Mouse (Mus musculus) midbrain, embryonic 13.5 days (tissue): ENCODE measurements around the gene Gm14190. TPM values are rescaled to one million over a fixed set of nuclear protein-coding genes. Genes with fewer than 3 reads are reported as not detected.
"Not testable (repeated sequence)": the region's sequence is repeated elsewhere in the genome, so short reads cannot be mapped to it uniquely, and the experiment has no call there.

ENCODE experiments used
- ATAC-seq: fragments of 200-750 bp; cut with Nextera tagmentation; 2 replicates; pipeline ENCODE4 v1.8.0; 2017; ENCODE audit warnings: mild to moderate bottlenecking, moderate TSS enrichment, moderate library complexity
- H3K27ac ChIP-seq: fragments of 300-500 bp; sonication (generic); 2 replicates; pipeline ENCODE4 v1.5.1; 2015; ENCODE audit warnings: inconsistent platforms, mild to moderate bottlenecking, moderate library complexity
- H3K27me3 ChIP-seq: fragments of 300-500 bp; sonication (generic); 2 replicates; pipeline ENCODE4 v1.6.1; 2015; ENCODE audit warnings: mild to moderate bottlenecking, inconsistent platforms
- H3K36me3 ChIP-seq: fragments of 300-500 bp; sonication (generic); 2 replicates; pipeline ENCODE4 v1.6.1; 2015; ENCODE audit warnings: mild to moderate bottlenecking, inconsistent platforms
- H3K4me1 ChIP-seq: fragments of 300-500 bp; sonication (generic); replicated peaks from 2 replicates; pipeline ENCODE4 v1.6.1; 2015; ENCODE audit warnings: inconsistent platforms
- H3K4me2 ChIP-seq: fragments of 300-500 bp; sonication (generic); replicated peaks from 2 replicates; pipeline ENCODE4 v1.6.1; 2015; ENCODE audit warnings: moderate library complexity, mild to moderate bottlenecking, inconsistent platforms
- H3K4me3 ChIP-seq: fragments of 300-500 bp; sonication (generic); replicated peaks from 2 replicates; pipeline ENCODE4 v1.5.1; 2015; ENCODE audit warnings: mild to moderate bottlenecking, inconsistent platforms
- H3K9ac ChIP-seq: fragments of 300-500 bp; sonication (generic); replicated peaks from 2 replicates; pipeline ENCODE4 v1.6.1; 2015; ENCODE audit warnings: mild to moderate bottlenecking, inconsistent platforms
- H3K9me3 ChIP-seq: fragments of 300-500 bp; sonication (generic); 2 replicates; pipeline ENCODE4 v1.6.1; 2016; ENCODE audit warnings: mild to moderate bottlenecking, inconsistent platforms
- WGBS: fragments of 180-500 bp; shearing (Covaris S2); methylation state at CpG from one replicate; pipeline ENCODE4 v1.1.7; 2015; 5-methylcytosine and 5-hydroxymethylcytosine counted together
- polyA plus RNA-seq: library from polyadenylated mRNA; unstranded; fragments of >200 nt; fragmentation: Nextera tagmentation; extraction: Ambion mirVana; gene quantifications from 2 replicates; pipeline ENCODE4 v1.2.1, GENCODE M21; 2015

Gene Gm14190
- not detected in 2 replicates for polyA plus RNA-seq

- no peaks in the 10 kb centered on the region for H3K36me3 ChIP-seq
- WGBS: 87% methylated on average over 1 of the region's 1 CpGs
- H3K27me3 ChIP-seq: no peaks in the 10 kb centered on the region
- H3K27ac ChIP-seq: no peak within 1 kb of the TSS
- no peaks in the 10 kb centered on the region for H3K9me3 ChIP-seq
- H3K4me1 ChIP-seq: no peaks in the 10 kb centered on the region
- ATAC-seq: no peak
- H3K9ac ChIP-seq: no peak within 1 kb of the TSS
- no peak within 1 kb of the TSS for H3K4me3 ChIP-seq
- no peak within 1 kb of the TSS for H3K4me2 ChIP-seq
Observed at GRCm38 (mm10) chr11:99690463-99690862, at the start of gene Gm14190. TSS of gene Gm14190 (minus strand) at chr11:99690740.

GRCm38 (mm10) chr11:99734190-99734589 is 43.6 kb upstream of the Gm14190 start, which contains the start of gene Gm14180:
TSS of gene Gm14180 (minus strand) at chr11:99734290.
- H3K9me3 ChIP-seq: no peaks in the 10 kb centered on the region
- H3K4me1 ChIP-seq: no peaks in the 10 kb centered on the region
- H3K27me3 ChIP-seq: no peaks in the 10 kb centered on the region
- H3K27ac ChIP-seq: no peak within 1 kb of the TSS
- H3K4me3 ChIP-seq: no peak within 1 kb of the TSS
- no peak within 1 kb of the TSS for H3K4me2 ChIP-seq
- H3K36me3 ChIP-seq: no peaks in the 10 kb centered on the region
- no peak for ATAC-seq
- 67% methylated on average over 2 of the region's 2 CpGs for WGBS
- no peak within 1 kb of the TSS for H3K9ac ChIP-seq

GRCm38 (mm10) chr11:99724061-99724460 is 33.5 kb upstream of the Gm14190 start:
- ATAC-seq: no peak
- no peak overlapping the region for H3K27ac ChIP-seq
- H3K36me3 ChIP-seq: no peaks in the 10 kb centered on the region
- 77% methylated on average over 2 of the region's 2 CpGs for whole genome bisulfite sequencing
- H3K9me3 ChIP-seq: no peaks in the 10 kb centered on the region
- H3K9ac ChIP-seq: no peak overlapping the region
- H3K27me3 ChIP-seq: no peaks in the 10 kb centered on the region
- no peak overlapping the region for H3K4me2 ChIP-seq
- H3K4me1 ChIP-seq: no peaks in the 10 kb centered on the region
- no peak overlapping the region for H3K4me3 ChIP-seq

GRCm38 (mm10) chr11:99718759-99719158 is 28.2 kb upstream of the Gm14190 start:
- no peaks in the 10 kb centered on the region for H3K36me3 ChIP-seq
- H3K4me1 ChIP-seq: no peaks in the 10 kb centered on the region
- no peak for ATAC-seq
- no peaks in the 10 kb centered on the region for H3K9me3 ChIP-seq
- H3K4me3 ChIP-seq: no peak overlapping the region
- no peak overlapping the region for H3K4me2 ChIP-seq
- no peak overlapping the region for H3K27ac ChIP-seq
- H3K27me3 ChIP-seq: no peaks in the 10 kb centered on the region
- H3K9ac ChIP-seq: no peak overlapping the region
- WGBS: 100% methylated on average over 1 of the region's 1 CpGs

GRCm38 (mm10) chr11:99685235-99685634 is 5.3 kb downstream of the Gm14190 start:
- not testable (repeated sequence) for H3K4me2 ChIP-seq, ATAC-seq, H3K4me1 ChIP-seq, H3K27ac ChIP-seq, H3K27me3 ChIP-seq, H3K4me3 ChIP-seq, H3K9me3 ChIP-seq, H3K36me3 ChIP-seq, H3K9ac ChIP-seq
- WGBS: 83% methylated on average over 1 of the region's 1 CpGs

- Histone ChIP-seq H3K4me3 (no peak overlapping the region), H3K27ac (no peak overlapping the region), H3K4me2 (no peak overlapping the region), H3K9ac (no peak overlapping the region), H3K9me3 (no peaks in the 10 kb centered on the region), H3K36me3 (no peaks in the 10 kb centered on the region), H3K27me3 (no peaks in the 10 kb centered on the region), H3K4me1 (no peaks in the 10 kb centered on the region)
- ATAC-seq: no peak
- 81% methylated on average over 2 of the region's 2 CpGs for WGBS
Observed at GRCm38 (mm10) chr11:99683481-99683880, 7.1 kb downstream of the Gm14190 start.

GRCm38 (mm10) chr11:99665860-99666259 is 24.7 kb downstream of the Gm14190 start, which contains the start of gene Krtap4-6:
TSS of gene Krtap4-6 (minus strand) at chr11:99665960.
- no peak for ATAC-seq
- H3K9ac ChIP-seq: no peak within 1 kb of the TSS
- H3K27ac ChIP-seq: no peak within 1 kb of the TSS
- no peaks in the 10 kb centered on the region for H3K36me3 ChIP-seq
- no peaks in the 10 kb centered on the region for H3K9me3 ChIP-seq
- no peaks in the 10 kb centered on the region for H3K27me3 ChIP-seq
- H3K4me2 ChIP-seq: no peak within 1 kb of the TSS
- H3K4me3 ChIP-seq: no peak within 1 kb of the TSS
- no peaks in the 10 kb centered on the region for H3K4me1 ChIP-seq

- no peak overlapping the region for H3K27ac ChIP-seq
- no peak overlapping the region for H3K9ac ChIP-seq
- no peak for ATAC-seq
- H3K36me3 ChIP-seq: no peaks in the 10 kb centered on the region
- H3K27me3 ChIP-seq: no peaks in the 10 kb centered on the region
- WGBS: 94% methylated on average over 10 of the region's 10 CpGs
- no peaks in the 10 kb centered on the region for H3K9me3 ChIP-seq
- no peak overlapping the region for H3K4me2 ChIP-seq
- no peak overlapping the region for H3K4me3 ChIP-seq
- no peaks in the 10 kb centered on the region for H3K4me1 ChIP-seq
Observed at GRCm38 (mm10) chr11:99662802-99663201, 27.7 kb downstream of the Gm14190 start.

- WGBS: 91% methylated on average over 4 of the region's 4 CpGs
- H3K36me3 ChIP-seq: no peaks in the 10 kb centered on the region
- H3K27me3 ChIP-seq: no peaks in the 10 kb centered on the region
- no peak overlapping the region for H3K9ac ChIP-seq
- no peak overlapping the region for H3K4me3 ChIP-seq
- H3K9me3 ChIP-seq: no peaks in the 10 kb centered on the region
- no peaks in the 10 kb centered on the region for H3K4me1 ChIP-seq
- no peak overlapping the region for H3K4me2 ChIP-seq
- H3K27ac ChIP-seq: no peak overlapping the region
- ATAC-seq: no peak
Observed at GRCm38 (mm10) chr11:99659256-99659655, 31.3 kb downstream of the Gm14190 start.

GRCm38 (mm10) chr11:99658467-99659010 is 32.0 kb downstream of the Gm14190 start, which contains the start of gene Gm11563:
TSS of gene Gm11563 (minus strand) at chr11:99658960.
- 80% methylated on average over 10 of the region's 10 CpGs for WGBS
- H3K4me2 ChIP-seq, H3K27ac ChIP-seq, H3K4me3 ChIP-seq, H3K36me3 ChIP-seq, H3K4me1 ChIP-seq, H3K27me3 ChIP-seq, H3K9ac ChIP-seq, H3K9me3 ChIP-seq, ATAC-seq: not testable (repeated sequence)

GRCm38 (mm10) chr11:99657051-99657450 is 33.5 kb downstream of the Gm14190 start:
- Histone ChIP-seq H3K4me2 (no peak overlapping the region), H3K4me3 (no peak overlapping the region), H3K36me3 (no peaks in the 10 kb centered on the region), H3K27ac (no peak overlapping the region), H3K9me3 (no peaks in the 10 kb centered on the region), H3K27me3 (no peaks in the 10 kb centered on the region), H3K9ac (no peak overlapping the region), H3K4me1 (no peaks in the 10 kb centered on the region)
- 61% methylated on average over 5 of the region's 5 CpGs for WGBS
- ATAC-seq: no peak

GRCm38 (mm10) chr11:99650136-99650535 is 40.4 kb downstream of the Gm14190 start, which contains the start of gene Gm11555:
TSS of gene Gm11555 (minus strand) at chr11:99650236.
- Histone ChIP-seq H3K27me3 (no peaks in the 10 kb centered on the region), H3K36me3 (no peaks in the 10 kb centered on the region), H3K4me3 (no peak within 1 kb of the TSS), H3K4me1 (no peaks in the 10 kb centered on the region), H3K4me2 (no peak within 1 kb of the TSS), H3K9ac (no peak within 1 kb of the TSS), H3K9me3 (no peaks in the 10 kb centered on the region), H3K27ac (no peak within 1 kb of the TSS)
- WGBS: 88% methylated on average over 2 of the region's 2 CpGs
- no peak for ATAC-seq

- Histone ChIP-seq H3K4me1 (no peaks in the 10 kb centered on the region), H3K9me3 (no peaks in the 10 kb centered on the region), H3K9ac (no peak overlapping the region), H3K27ac (no peak overlapping the region), H3K4me2 (no peak overlapping the region), H3K36me3 (no peaks in the 10 kb centered on the region), H3K4me3 (no peak overlapping the region), H3K27me3 (no peaks in the 10 kb centered on the region)
- WGBS: 89% methylated on average over 15 of the region's 15 CpGs
- no peak for ATAC-seq
Observed at GRCm38 (mm10) chr11:99646444-99646843, 44.1 kb downstream of the Gm14190 start.
